Mouse (Mus musculus): ENCODE measurements around the gene Tmem221. TPM values are rescaled to one million over a fixed set of nuclear protein-coding genes. Genes with fewer than 3 reads are reported as not detected.
"Not testable (repeated sequence)": the region's sequence is repeated elsewhere in the genome, so short reads cannot be mapped to it uniquely, and the experiment has no call there.

The Tmem221 gene
- total RNA-seq, 2 experiments from 2014 or later = not detected

- no peak for DNase-seq (ENCODE audit: low spot score in 2 of 2)
These were observed 5.9 kb downstream of the Tmem221 start for GRCm38 (mm10) chr8:71552770-71553169.

- no peak for DNase-seq (ENCODE audit: low spot score in 2 of 2)
These were observed 7.9 kb downstream of the Tmem221 start for GRCm38 (mm10) chr8:71550754-71551153.

- no peak for DNase-seq (ENCODE audit: low spot score in 2 of 2)
These were observed 11.1 kb downstream of the Tmem221 start for GRCm38 (mm10) chr8:71547590-71547989.

DNA sequence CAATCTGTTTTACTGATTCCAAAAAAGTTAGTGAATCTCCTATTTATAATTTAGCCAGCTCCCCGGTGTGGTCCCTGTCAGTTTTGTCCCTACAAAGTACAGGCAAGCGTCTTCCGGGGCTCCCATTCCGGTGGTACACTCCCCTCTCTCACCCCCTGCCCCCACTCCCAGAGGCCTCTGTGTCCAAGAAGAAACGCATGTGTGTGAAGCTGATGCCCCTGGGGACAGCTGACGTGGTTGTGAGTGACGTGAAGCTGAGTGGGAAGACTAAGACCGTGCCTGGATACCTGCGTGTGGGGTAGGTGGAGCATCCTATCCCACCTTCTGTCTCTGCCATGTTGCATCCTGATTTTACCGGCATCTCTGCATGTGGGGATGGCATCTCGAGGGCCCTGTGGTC is 13.6 kb downstream of the Tmem221 start:
- no peak for DNase-seq (ENCODE audit: low spot score in 2 of 2)

DNA sequence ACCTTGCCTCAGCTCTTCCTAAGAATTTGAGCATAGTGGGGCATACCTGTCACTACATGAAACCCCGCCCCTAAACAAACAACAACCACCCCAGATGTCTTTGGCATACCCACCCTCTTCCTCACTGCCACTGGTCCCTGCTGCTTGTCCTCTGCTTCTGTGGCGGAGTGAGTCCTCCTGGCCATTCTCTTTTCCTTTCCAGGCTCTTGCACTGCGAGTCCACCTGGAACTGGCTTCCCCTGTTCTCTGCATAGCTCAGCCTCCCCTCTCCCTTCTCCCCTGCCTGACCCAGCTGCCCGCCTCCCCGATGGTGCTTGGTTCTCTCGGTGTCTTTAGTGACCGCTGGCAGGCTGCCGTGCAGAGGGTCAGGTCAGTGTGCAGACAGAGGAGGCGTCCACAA is 14.9 kb downstream of the Tmem221 start:
- no peak for DNase-seq (ENCODE audit: low spot score in 2 of 2)

- DNase-seq (ENCODE audit: low spot score in 2 of 2) = peak; percentile 93 to 94
These were observed 15.9 kb downstream of the Tmem221 start, which contains the start of gene Mvb12a for GRCm38 (mm10) chr8:71542632-71543343. Mvb12a (plus strand) TSS chr8:71542922.

DNA sequence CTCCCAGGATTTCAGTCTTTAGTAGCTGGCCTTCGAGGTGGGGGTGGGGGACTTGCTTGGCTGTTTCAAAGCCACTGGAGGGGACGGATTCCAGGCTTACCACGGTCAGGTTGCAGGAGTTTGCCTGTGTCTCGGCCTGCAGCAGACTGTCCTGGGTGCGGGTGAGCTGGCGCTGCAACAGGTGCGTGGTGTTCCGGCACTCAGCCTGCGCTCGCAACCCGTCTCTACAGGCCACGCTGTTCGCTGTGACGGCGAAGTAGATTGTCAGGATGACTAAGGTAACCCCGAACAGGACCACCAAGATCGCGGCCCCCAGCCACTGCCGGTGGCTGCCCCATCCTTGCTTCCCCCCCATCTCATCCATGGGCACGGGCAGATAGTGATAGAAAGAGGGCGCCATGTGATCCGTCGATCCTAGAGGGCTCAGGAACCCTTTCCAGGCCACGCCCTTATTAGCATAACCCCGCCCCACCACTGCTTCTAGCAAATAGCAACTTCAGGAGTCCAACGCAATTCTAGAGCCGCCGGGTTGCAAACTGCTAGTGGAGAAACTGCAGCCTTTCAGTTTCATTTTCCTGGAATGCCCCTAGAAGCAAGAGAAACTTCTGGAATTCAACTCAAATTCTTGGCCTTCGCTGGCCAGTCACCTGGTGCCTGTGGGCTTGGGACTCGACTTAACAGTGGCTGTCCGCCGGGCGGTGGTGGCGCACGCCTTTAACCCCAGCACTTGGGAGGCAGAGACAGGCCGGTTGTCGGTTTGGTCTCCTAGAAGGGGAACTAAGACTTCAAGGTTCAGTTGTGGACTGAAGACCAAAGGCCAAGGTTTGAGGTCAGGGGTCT is 21.4 kb downstream of the Tmem221 start, which contains the start of gene Bst2:
Bst2 (minus strand) TSS at position 429 of the 840 bp plus-strand sequence.
- peak; percentile 41 to 49 for DNase-seq (ENCODE audit: low spot score in 2 of 2)

GRCm38 (mm10) chr8:71535663-71536062 is 23.0 kb downstream of the Tmem221 start:
- DNase-seq (ENCODE audit: low spot score in 2 of 2) = no peak

DNA sequence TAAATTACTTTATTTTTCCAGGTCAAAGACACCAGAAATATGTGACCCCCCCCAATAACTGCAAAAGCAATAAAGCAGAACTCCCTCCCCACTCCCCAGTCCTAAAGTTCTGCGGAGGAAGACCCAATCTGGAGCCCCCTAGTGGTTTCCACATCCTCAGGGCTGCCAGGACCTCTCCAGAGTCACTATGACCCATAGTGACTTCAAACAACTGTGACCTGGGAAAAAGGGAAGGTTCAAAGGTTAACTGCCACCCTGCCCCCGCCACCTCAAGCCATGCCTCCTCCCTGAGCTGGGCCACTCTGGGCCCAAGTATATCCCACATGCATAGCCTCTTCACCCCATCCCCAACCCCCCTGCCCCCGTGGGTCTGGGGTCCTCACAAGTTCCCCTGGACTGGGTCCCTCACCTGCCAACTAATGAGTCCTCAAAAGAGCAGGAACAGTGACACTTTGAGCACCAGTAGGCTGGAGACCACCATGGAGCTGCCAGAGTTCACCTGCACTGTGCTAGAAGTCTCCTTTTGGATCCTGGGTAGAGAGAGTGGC is 24.3 kb downstream of the Tmem221 start:
- DNase-seq (ENCODE audit: low spot score in 2 of 2) = no peak

- not testable (repeated sequence) for DNase-seq (ENCODE audit: low spot score in 2 of 2)
These were observed 27.8 kb downstream of the Tmem221 start for GRCm38 (mm10) chr8:71530735-71531467.

DNA sequence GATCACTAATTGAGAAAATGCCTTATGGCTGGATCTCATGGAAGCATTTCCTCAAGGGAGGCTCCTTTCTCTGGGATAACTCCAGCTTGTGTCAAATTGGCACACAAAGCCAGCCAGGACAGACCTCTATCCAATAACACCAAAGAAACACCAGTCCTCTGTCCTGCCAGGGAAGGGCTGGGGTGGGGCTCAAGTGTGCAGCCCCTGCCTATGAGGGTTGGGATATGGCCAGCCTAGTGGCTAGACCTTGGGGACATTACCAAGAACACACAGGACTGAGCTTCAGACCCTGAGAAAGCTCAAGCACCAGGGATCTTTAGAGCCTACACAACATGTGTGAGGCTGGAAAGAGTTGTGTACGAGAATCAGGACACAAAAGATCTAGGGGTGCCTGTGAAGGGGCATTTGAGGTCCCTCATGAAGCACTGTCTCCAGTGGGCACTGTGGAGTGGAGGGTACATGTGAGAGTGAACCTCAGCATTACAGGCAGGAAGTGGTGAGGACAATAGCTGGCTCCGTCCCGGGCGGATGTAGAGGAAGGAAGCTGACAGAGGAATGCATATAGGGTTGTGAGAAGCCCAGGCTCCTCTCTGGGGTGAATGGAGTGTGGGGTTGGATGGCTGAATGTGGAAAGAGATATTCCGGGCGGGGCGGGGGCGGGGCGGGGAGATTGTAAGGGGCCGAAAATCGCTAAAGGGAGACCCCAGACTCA is 30.2 kb downstream of the Tmem221 start:
- DNase-seq (ENCODE audit: low spot score in 2 of 2) = no peak

DNA sequence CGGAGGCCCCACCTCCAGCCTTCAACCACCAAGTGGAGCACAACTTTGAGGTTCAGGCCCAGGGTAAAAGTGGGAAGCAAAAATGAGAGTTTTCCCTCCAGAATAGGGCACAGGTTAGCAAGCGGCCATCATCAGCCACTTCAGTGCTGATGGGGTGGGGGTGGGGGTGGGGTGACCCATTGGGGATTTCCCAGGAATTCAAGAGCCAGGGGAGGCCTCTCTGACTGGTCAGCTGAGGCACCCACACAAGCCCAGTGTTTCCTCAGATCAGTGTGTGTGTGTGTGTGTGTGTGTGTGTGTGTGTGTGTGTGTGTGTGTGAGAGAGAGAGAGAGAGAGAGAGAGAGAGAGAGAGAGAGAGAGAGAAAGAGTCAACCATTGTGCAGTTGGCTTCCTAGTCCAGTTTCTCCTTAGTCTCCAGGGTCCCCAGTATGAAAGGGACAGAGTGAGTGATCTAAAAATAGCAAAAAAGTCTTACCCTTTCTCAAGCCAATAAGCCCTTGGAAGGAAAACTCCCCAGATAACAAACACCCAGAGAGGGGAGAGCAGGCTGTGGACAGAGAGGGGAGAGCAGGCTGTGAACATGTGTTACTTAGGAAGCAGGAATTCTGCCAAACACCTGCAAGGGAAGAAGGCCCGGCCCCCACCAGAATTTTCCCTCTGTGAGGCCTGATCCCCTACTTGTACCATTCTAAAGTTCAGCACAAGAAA is 31.4 kb downstream of the Tmem221 start:
- no peak for DNase-seq (ENCODE audit: low spot score in 2 of 2)

GRCm38 (mm10) chr8:71526272-71526671 is 32.4 kb downstream of the Tmem221 start:
- no peak for DNase-seq (ENCODE audit: low spot score in 2 of 2)

- DNase-seq (ENCODE audit: low spot score in 2 of 2) = no peak
These were observed 33.2 kb downstream of the Tmem221 start, which contains the start of gene Ccdc194 for GRCm38 (mm10) chr8:71525226-71526050. Ccdc194 (minus strand) TSS chr8:71525711.

DNA sequence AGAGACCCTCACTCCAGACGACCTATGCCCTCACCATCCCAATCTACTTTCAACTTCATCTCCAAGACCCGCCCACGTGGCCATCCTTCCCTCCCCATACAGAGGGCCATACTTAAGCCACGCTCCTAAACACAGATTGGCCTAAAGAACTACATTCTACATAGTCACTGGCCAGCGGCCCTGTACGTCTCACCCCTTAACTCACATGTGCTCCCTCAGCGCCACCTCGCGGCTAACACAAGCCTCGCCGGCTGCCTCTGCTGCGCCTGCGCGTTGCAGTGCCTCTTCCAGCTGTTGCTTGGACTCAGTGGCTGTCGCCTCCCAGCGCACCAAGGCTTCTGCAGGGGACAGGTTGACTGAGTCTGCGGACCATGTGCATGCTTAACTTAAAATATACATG is 37.0 kb downstream of the Tmem221 start:
- peak; percentile 95 to 96 for DNase-seq (ENCODE audit: low spot score in 2 of 2)

DNA sequence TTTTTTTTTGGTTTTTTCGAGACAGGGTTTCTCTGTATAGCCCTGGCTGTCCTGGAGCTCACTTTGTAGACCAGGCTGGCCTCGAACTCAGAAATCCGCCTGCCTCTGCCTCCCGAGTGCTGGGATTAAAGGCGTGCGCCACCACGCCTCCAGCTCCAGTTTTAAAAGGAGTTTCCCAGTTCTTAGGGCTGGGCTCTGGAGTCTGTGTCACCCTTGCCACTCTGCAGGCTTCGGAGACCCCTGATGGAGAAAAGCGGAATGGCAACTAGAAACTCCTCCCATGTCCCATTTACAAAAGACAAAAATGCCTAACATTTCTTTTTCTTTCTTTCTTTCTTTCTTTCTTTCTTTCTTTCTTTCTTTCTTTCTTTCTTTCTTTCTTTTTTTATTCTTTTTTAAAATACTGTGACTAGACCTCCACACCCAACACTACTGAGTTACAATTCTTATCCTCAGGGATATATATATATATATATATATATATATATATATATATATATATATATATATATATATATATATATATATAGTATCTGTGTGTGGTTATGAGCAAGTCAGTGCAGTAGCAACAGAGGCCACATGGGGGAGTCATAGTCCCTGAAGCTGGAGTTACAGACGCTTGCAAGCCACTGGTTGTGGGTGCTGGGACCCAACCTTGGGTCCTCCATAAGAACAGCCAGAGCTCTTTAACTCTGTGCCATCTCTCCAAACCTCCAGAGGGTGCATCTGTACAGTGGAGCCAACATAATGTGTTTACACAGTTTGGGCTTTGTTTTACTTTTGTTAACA is 39.4 kb downstream of the Tmem221 start:
- peak; percentile 61 to 62 for DNase-seq (ENCODE audit: low spot score in 2 of 2)

- DNase-seq (ENCODE audit: low spot score in 2 of 2) = no peak
These were observed 41.9 kb downstream of the Tmem221 start for GRCm38 (mm10) chr8:71516786-71517185.

DNA sequence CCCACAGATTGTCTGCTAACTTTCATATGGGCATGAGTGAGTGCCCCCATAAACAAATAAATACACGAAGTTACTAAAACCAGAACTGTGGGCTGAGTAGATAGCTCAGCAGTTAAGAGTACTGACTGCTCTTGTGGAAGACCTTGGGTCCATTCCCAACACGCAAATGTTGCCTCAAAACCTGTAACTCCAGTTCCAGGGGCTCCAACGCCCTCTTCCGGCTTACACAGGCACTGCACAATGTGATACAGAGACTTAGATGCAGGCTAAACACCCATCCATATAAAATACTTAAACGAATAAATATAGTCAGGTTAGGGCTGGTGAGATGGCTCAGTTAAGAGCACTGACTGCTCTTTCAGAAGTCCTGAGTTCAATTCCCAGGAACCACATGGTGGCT is 43.6 kb downstream of the Tmem221 start:
- DNase-seq (ENCODE audit: low spot score in 2 of 2) = no peak

Data from layer of hippocampus, postnatal 10 days (tissue).